ENCODE assay signal across 9 mouse cellular contexts in genomic region chr8:120408241-120409215, GRCm38 (mm10).
A peak's percentile ranks its signal among the peaks of the same experiment; 100 is the strongest.
DNase-seq lines count a peak whose midpoint lies in the region; ATAC-seq lines count a peak whose summit lies in the region.
"Had no signal": no experiment of that assay in that cellular context is flagged by ENCODE, and none has a peak within 500 bp of the region (broad histone marks: within the 10 kb centered on the region; RNA-seq: fewer than 3 reads in every experiment).

No protein-coding gene starts in this region.

- peaks cover 19% of the 10 kb centered on the region for H3K27me3 ChIP-seq in heart, embryonic 10.5 days (ENCODE audit: insufficient read depth, poor library complexity, severe bottlenecking)
- H3K27me3 ChIP-seq in heart, embryonic 11.5 days (ENCODE audit: control insufficient read depth, insufficient read depth, low read length), result peaks cover 6% of the 10 kb centered on the region; the same call in 1 of the 2 replicates
- peaks cover 14% of the 10 kb centered on the region; the same call in 1 of the 2 replicates for H3K27me3 ChIP-seq in hindbrain, embryonic 13.5 days

- H3K4me1 ChIP-seq in heart, embryonic 10.5 days, result peaks cover 77% of the 10 kb centered on the region
- peaks cover 33% of the 10 kb centered on the region for H3K4me1 ChIP-seq in heart, embryonic 11.5 days (ENCODE audit: control insufficient read depth, insufficient read depth, low read length)
- H3K4me1 ChIP-seq in hindbrain, embryonic 13.5 days (replicated peaks), result peaks cover 88% of the 10 kb centered on the region

- no peak overlapping the region for H3K4me3 ChIP-seq in heart, embryonic 10.5 days
- H3K4me3 ChIP-seq in heart, embryonic 11.5 days (ENCODE audit: low read depth, low read length), result no peak overlapping the region
- no peak overlapping the region for H3K4me3 ChIP-seq in hindbrain, embryonic 13.5 days

- WGBS in heart, embryonic 10.5 days, result 38% methylated on average over 14 of the region's 14 CpGs
- WGBS in heart, embryonic 11.5 days (ENCODE audit: insufficient replicate concordance), result 39% methylated on average over 14 of the region's 14 CpGs
- WGBS in hindbrain, embryonic 13.5 days, result 35% methylated on average over 14 of the region's 14 CpGs

- H3K9ac ChIP-seq in heart, embryonic 11.5 days (ENCODE audit: low read depth, low read length), result no peak overlapping the region
- peak overlapping the region; percentile 49; the same call in 1 of the 2 replicates for H3K9ac ChIP-seq in hindbrain, embryonic 13.5 days

- ATAC-seq in heart, embryonic 11.5 days (replicated peaks; ENCODE audit: insufficient number of reproducible peaks, low FRiP score, low TSS enrichment), result no peak
- ATAC-seq in hindbrain, embryonic 13.5 days (ENCODE audit: low FRiP score), result no peak

- no peaks in the 10 kb centered on the region for H3K36me3 ChIP-seq in heart, embryonic 10.5 days
- H3K36me3 ChIP-seq in heart, embryonic 11.5 days (ENCODE audit: control insufficient read depth, insufficient read depth, low read length), result no peaks in the 10 kb centered on the region
- no peaks in the 10 kb centered on the region for H3K36me3 ChIP-seq in hindbrain, embryonic 13.5 days

- no peak overlapping the region for H3K4me2 ChIP-seq in heart, embryonic 11.5 days
- H3K4me2 ChIP-seq in hindbrain, embryonic 13.5 days, result no peak overlapping the region

- no peak for DNase-seq in heart, embryonic 10.5 days (ENCODE audit: low spot score)
- DNase-seq in NIH3T3 (ENCODE audit: low read depth), result peak; percentile 79
- peak; percentile 79 for DNase-seq in lung, postnatal 36 days
- no peak for DNase-seq in layer of hippocampus, adult 8-10 months (ENCODE audit: low spot score in 2 of 2)
- no peak for DNase-seq in right cerebral cortex, adult 2 months (ENCODE audit: low spot score in 2 of 2)
- DNase-seq in adipocyte (ENCODE audit: low spot score), result no peak
- DNase-seq: gastrocnemius, postnatal 36 days had no signal

- H3K27ac ChIP-seq in heart, embryonic 10.5 days, result peak overlapping the region; percentile 73
- H3K27ac ChIP-seq in heart, embryonic 11.5 days (ENCODE audit: low read depth, low read length), result no peak overlapping the region
- peak overlapping the region; percentile 52 for H3K27ac ChIP-seq in hindbrain, embryonic 13.5 days

- no peaks in the 10 kb centered on the region for H3K9me3 ChIP-seq in heart, embryonic 10.5 days
- no peaks in the 10 kb centered on the region for H3K9me3 ChIP-seq in heart, embryonic 11.5 days (replicated peaks; ENCODE audit: control insufficient read depth, low read length)
- H3K9me3 ChIP-seq in hindbrain, embryonic 13.5 days, result no peaks in the 10 kb centered on the region

Comparison
In these comparisons a context has a peak if more than half of its experiments do, and no peak if none do; other contexts are left out.
1. DNase-seq: peak in NIH3T3 (single experiment) and lung, postnatal 36 days (single experiment); none in heart, embryonic 10.5 days (single experiment), layer of hippocampus, adult 8-10 months (0 of 2), right cerebral cortex, adult 2 months (0 of 2) and adipocyte (single experiment).